Mouse (Mus musculus) frontal cortex, postnatal 10 days (tissue): Measurements from ENCODE around the gene Dctn1.
A peak's percentile ranks its signal among the peaks of the same experiment; 100 is the strongest.

Experiments used
- DNase-seq, 2 experiments: peaks; one replicate each; pipeline ENCODE4 v3.0.0; 2022; ENCODE audit warnings: low spot score in 2 of 2, mixed read lengths in 1 of 2

The Dctn1 gene

GRCm38 (mm10) chr6:83165607-83166242 lies at the start of gene Dctn1:
Gene Dctn1, plus strand, starts transcription at chr6:83165920.
- DNase-seq = peak; percentile 83 to 91

DNA sequence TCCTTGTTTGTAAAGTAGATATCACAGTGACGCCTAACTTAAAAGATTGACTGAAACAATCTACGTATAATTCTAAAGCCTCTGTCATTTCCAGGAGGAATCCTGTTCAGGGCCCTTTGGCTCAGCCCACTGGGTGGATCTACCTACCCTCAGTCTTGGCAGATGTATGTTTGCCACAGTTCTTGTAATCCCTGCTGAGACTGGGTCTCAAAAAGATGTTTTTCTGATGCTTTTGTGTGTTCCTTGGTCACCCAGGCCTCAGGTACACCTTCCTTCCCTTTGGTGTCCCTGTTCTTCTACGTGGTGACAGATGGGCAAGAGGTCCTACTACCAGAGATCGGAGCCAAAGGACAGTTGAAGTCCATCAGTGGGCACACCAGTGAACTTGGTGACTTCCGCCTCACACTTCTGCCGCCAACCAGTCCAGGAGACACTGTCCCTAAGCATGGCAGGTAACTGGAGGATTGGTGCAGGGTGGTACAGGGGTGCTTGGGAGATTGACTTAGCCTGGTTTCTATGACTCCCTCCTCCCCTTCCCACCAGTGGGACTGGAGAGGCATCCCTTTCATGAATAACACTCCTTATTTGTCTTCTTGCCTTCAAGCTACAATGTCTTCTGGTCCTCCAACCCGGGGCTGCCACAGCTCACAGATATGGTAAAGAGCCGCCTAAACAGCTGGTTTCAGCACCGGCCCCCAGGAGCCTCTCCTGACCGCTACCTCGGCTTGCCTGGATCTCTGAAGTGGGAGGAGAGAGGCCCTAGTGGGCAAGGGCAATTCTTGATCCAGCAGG lies 49.2 kb upstream of the Dctn1 start:
- DNase-seq = no peak

- no peak for DNase-seq
Measured at GRCm38 (mm10) chr6:83117165-83117438, 48.6 kb upstream of the Dctn1 start.

- DNase-seq = no peak
Measured at GRCm38 (mm10) chr6:83117616-83118015, 48.1 kb upstream of the Dctn1 start.

GRCm38 (mm10) chr6:83118369-83118768 lies 47.4 kb upstream of the Dctn1 start:
- DNase-seq = no peak

GRCm38 (mm10) chr6:83118825-83119733 lies 46.6 kb upstream of the Dctn1 start:
- DNase-seq = no peak

DNA sequence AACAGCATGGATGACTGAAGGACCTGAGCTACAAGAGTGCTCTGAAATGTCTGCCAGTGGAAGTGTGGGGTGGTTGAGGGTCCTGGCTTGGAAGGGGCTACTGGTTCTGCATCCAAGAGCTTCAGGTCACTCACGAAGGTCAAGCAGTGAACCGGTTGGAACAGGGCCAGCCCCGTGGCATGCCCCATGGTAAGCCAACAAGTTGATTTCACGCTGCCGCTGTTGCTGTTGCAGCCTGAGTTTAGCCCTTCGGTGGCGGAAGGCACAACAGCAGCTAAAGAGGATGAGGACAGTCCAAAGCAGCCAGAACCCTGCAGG lies 46.0 kb upstream of the Dctn1 start:
- DNase-seq = no peak

GRCm38 (mm10) chr6:83120930-83121862 lies 44.5 kb upstream of the Dctn1 start, which contains the start of gene Wbp1:
Gene Wbp1, minus strand, starts transcription at chr6:83121559.
- peak; percentile 95 to 98 for DNase-seq

- peak in 1 of 2 experiments; percentile 25 for DNase-seq
Measured at GRCm38 (mm10) chr6:83121863-83122710, 43.6 kb upstream of the Dctn1 start.

DNA sequence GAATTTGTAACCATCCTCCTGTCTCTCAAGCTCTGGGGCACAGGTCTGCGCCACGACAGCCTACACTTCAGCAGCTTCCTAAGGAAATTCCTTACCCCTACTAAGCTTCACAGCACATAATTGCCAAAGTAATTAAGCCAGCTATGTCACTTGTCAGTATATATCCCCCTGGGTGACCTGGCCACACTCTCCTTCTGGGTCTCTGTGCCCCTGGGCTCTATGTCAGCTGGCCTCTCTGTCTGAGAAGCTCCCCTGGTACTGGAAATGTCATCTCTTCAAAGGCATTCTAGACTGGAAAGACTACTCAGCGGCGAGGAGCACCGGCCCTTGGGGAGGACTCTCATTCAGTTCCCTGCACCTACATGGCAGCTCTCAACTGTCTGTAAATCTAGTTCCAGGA lies 42.8 kb upstream of the Dctn1 start:
- no peak for DNase-seq

DNA sequence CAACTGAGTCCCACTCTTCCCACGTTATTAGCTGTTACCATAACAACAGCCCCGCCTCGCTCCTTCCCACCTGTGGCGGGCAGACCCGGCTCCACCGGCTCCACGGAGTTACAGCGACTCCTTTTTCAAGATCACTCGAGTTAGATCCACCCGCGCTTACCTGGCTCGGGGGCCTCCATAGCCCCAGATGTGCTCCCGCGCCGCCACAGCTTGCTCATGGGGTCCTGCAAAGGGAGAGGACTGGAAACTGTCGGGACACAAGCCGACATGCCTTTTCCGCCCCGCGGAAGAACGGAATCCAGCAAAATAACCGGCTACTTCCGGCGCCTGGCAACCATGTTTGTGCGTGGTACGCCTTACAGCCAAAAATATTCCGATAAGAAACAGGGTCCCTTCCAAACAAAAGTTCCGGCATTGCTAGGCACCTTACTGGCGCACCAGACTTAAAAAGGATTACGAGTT lies 40.8 kb upstream of the Dctn1 start:
- DNase-seq = peak; percentile 86 to 87

- DNase-seq = no peak
Measured at GRCm38 (mm10) chr6:83125331-83125730, 40.4 kb upstream of the Dctn1 start, which contains the start of gene Ino80b. Gene Ino80b, minus strand, starts transcription at chr6:83125431.

DNA sequence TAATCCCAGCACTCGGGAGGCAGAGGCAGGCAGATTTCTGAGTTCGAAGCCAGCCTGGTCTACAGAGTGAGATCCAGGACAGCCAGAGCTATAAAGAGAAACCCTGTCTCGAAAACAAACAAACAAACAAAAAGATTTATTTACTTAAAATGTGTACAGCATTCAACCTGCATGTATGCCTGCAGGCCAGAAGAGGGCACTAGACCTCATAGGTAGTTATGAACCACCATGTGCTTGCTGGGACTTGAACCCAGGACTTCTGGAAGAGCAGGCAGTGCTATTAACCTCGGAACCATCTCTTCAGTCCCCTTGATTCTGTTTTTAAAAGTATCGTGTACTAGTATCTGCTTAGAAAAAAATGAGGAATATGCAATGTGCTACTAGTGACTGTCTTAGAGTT lies 38.3 kb upstream of the Dctn1 start:
- DNase-seq = no peak

GRCm38 (mm10) chr6:83131469-83132034 lies 34.2 kb upstream of the Dctn1 start:
- DNase-seq = no peak

DNA sequence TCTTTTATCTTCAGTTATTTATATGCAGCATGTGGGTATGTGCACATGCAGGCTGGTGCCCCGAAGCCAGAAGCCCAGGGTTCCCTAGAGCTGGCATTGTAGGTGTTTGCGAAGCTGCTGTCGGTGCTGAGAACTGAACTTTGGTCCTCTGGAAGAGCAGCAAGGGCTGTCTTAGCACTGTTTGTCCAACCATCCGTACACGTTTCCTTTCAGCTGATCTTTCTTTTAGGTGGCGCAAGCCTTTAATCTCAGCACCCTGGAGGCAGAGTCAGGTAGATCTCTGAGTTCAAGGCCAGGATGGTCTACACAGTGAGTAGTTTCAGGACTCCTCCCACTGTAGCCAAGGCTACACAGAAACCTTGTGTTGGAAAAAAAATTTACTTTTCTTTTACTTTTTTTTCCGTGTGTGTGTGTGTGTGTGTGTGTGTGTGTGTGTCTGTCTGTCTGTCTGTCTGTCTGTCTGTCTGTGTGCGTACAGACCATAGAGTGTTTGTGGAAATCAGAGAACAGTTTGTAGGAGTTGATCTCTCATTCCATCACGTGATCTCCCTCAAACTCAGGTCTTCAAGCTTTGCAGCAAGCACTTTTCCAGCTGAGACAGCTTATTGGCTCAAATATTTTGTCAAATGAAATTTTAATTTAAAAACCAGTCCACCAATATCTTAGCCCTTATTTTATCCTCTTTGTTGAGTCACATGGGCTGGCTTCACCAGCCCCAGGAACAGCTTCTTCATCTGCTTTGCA lies 33.4 kb upstream of the Dctn1 start:
- no peak for DNase-seq

DNA sequence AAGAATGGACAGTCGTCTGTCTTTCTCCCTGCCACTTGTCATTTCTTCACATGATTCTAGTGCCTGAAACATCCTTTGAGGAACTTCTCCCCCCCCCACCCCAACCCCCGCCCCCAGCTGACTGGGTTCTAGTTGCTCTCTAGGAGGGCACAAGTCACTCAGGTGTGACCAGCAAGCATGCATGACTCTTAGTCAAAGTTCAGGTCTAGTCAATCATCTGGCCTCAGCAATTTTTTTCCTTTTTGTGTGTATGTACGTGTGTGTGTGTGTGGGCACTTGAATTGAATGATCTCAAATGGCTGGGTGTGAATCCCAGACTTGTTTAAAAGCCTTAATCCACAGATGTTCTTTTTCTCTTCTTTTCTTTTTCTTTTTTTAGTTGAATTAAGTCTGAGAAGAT lies 31.5 kb upstream of the Dctn1 start:
- no peak for DNase-seq

DNA sequence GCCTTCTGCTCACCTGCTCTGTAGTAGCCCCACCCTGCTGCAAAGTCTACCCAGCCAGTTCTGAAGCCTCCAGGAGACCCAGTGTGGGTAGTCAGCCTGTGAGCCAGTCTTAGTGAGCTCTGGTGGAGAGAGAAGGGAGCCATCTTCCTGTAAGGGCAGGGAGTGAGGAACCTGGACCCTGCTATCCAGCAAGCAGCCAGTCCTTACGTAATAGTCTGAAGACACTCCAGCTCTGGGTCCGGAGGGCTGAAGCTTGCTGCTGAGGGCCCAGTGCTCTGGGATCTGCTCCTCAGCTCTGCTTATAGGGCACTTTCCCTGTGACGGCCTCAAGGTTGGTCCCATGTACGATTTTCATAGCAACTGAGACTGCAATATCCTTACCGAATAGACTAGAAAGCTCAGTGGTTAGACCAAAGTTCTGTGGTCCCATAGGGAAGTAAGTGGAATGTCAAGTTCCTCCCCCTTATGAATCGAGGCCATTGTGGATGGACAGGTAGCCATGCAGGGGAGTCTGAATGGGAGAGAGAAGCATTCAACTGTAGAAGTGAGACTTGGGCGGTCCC lies 30.7 kb upstream of the Dctn1 start, which contains the start of gene Rtkn:
Rtkn (plus strand) TSS at position 513 of the 563 bp plus-strand sequence.
- no peak for DNase-seq

DNA sequence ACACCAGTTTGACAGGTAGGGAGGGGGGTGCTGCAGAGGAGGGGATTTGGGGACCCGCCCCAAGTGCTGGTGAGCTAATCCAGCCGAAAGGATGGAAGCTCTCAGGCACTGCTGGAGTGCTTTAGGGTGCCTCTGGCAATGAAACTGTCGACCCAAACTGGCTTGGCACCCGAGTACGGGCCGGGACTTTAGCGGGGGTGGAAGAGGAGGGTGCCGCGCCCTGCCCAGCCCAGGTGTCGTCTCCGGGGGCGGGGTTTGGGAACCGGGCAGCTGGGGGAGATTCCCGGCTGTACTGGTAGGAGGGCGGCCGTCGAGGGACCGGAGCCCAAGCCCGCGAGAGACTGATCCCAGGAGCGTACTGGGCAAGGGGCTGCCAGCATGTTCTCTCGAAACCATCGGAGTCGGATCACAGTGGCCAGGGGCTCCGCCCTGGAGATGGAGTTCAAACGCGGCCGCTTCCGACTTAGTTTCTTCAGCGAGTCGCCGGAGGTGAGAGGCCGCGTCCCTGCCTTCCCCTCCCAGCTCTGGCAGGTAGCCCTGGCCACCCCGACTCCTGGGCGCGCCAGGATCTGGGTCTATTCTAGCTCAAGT lies 30.1 kb upstream of the Dctn1 start:
- no peak for DNase-seq
